Mouse (Mus musculus): ENCODE results near the gene Oxsr1. TPM values are rescaled to one million over a fixed set of nuclear protein-coding genes. Genes with fewer than 3 reads are reported as not detected.
A peak's percentile ranks its signal among the peaks of the same experiment; 100 is the strongest.

Gene Oxsr1
- polyA plus RNA-seq, 1 experiment, result 13.5 TPM

GRCm38 (mm10) chr9:119346376-119346775 lies 24.1 kb upstream of the Oxsr1 start:
- Histone ChIP-seq H3K27me3 (ENCODE audit: control insufficient read depth, insufficient read depth, insufficient read length) (no peaks in the 10 kb centered on the region), H3K36me3 (ENCODE audit: control insufficient read depth, insufficient read depth) (peaks cover 4% of the 10 kb centered on the region), H3ac (ENCODE audit: control insufficient read depth, insufficient read length) (no peak overlapping the region), H3K79me2 (ENCODE audit: control insufficient read depth, insufficient read depth) (no peaks in the 10 kb centered on the region), H3K4me2 (ENCODE audit: low read depth) (no peak overlapping the region), H3K4me3 (no peak overlapping the region)
- TF ChIP-seq MAX (IDR thresholded peaks at IDR 0.05; ENCODE audit: low read depth) (no peak), MYOG (IDR thresholded peaks at IDR 0.05; ENCODE audit: control insufficient read depth in 1 of 3, insufficient read depth in 1 of 3, insufficient read length in 2 of 3, low read depth in 2 of 3) (no peak), USF1 (IDR thresholded peaks at IDR 0.05; ENCODE audit: low read depth) (no peak), SRF (IDR thresholded peaks at IDR 0.05; ENCODE audit: control insufficient read depth, insufficient read length, low read depth) (no peak), POLR2AphosphoS2 (IDR thresholded peaks at IDR 0.05; ENCODE audit: insufficient read length, low read depth) (no peak), MYOD1 (IDR thresholded peaks at IDR 0.05; ENCODE audit: control insufficient read depth in 1 of 3, insufficient read length in 2 of 3, low read depth in 2 of 3) (no peak), E2F4 (IDR thresholded peaks at IDR 0.05; ENCODE audit: insufficient read depth) (no peak), CEBPB (IDR thresholded peaks at IDR 0.05; ENCODE audit: insufficient read depth, poor library complexity, severe bottlenecking) (no peak), POLR2A (IDR thresholded peaks at IDR 0.05; ENCODE audit: insufficient read length, low read depth) (no peak), REST (IDR thresholded peaks at IDR 0.05; ENCODE audit: insufficient read depth, insufficient read length) (no peak), TCF12 (IDR thresholded peaks at IDR 0.05; ENCODE audit: insufficient read depth, poor library complexity, severe bottlenecking) (no peak), TCF3 (IDR thresholded peaks at IDR 0.05; ENCODE audit: insufficient read length, low read depth) (no peak)

GRCm38 (mm10) chr9:119342728-119343127 lies 20.5 kb upstream of the Oxsr1 start:
- Histone ChIP-seq H3K36me3 (ENCODE audit: control insufficient read depth, insufficient read depth) (peaks cover 4% of the 10 kb centered on the region), H3K4me2 (ENCODE audit: low read depth) (no peak overlapping the region), H3K4me3 (peak overlapping the region; percentile 39), H3K27me3 (ENCODE audit: control insufficient read depth, insufficient read depth, insufficient read length) (no peaks in the 10 kb centered on the region), H3ac (ENCODE audit: control insufficient read depth, insufficient read length) (no peak overlapping the region), H3K79me2 (ENCODE audit: control insufficient read depth, insufficient read depth) (peaks cover 7% of the 10 kb centered on the region)
- no peak for TF ChIP-seq POLR2A (IDR thresholded peaks at IDR 0.05; ENCODE audit: insufficient read length, low read depth)
- TF ChIP-seq TCF12 (IDR thresholded peaks at IDR 0.05; ENCODE audit: insufficient read depth, poor library complexity, severe bottlenecking), result no peak
- no peak for TF ChIP-seq E2F4 (IDR thresholded peaks at IDR 0.05; ENCODE audit: insufficient read depth)
- TF ChIP-seq USF1 (IDR thresholded peaks at IDR 0.05; ENCODE audit: low read depth), result no peak
- TF ChIP-seq MYOG (IDR thresholded peaks at IDR 0.05; ENCODE audit: control insufficient read depth in 1 of 3, insufficient read depth in 1 of 3, insufficient read length in 2 of 3, low read depth in 2 of 3), result no peak
- no peak for TF ChIP-seq REST (IDR thresholded peaks at IDR 0.05; ENCODE audit: insufficient read depth, insufficient read length)
- no peak for TF ChIP-seq POLR2AphosphoS2 (IDR thresholded peaks at IDR 0.05; ENCODE audit: insufficient read length, low read depth)
- no peak for TF ChIP-seq SRF (IDR thresholded peaks at IDR 0.05; ENCODE audit: control insufficient read depth, insufficient read length, low read depth)
- TF ChIP-seq MYOD1 (IDR thresholded peaks at IDR 0.05; ENCODE audit: control insufficient read depth in 1 of 3, insufficient read length in 2 of 3, low read depth in 2 of 3), result no peak
- no peak for TF ChIP-seq MAX (IDR thresholded peaks at IDR 0.05; ENCODE audit: low read depth)
- no peak for TF ChIP-seq TCF3 (IDR thresholded peaks at IDR 0.05; ENCODE audit: insufficient read length, low read depth)
- no peak for TF ChIP-seq CEBPB (IDR thresholded peaks at IDR 0.05; ENCODE audit: insufficient read depth, poor library complexity, severe bottlenecking)

GRCm38 (mm10) chr9:119340909-119341816 lies 18.9 kb upstream of the Oxsr1 start, which contains the start of gene Myd88:
Myd88 (minus strand) TSS chr9:119341411.
- peak within 1 kb of the TSS; percentile 83 for H3K4me2 ChIP-seq (ENCODE audit: low read depth)
- H3K36me3 ChIP-seq (ENCODE audit: control insufficient read depth, insufficient read depth), result peaks cover 4% of the 10 kb centered on the region
- peak within 1 kb of the TSS; percentile 39 for H3K4me3 ChIP-seq
- H3K79me2 ChIP-seq (ENCODE audit: control insufficient read depth, insufficient read depth), result peaks cover 7% of the 10 kb centered on the region
- TF ChIP-seq POLR2AphosphoS2 (IDR thresholded peaks at IDR 0.05; ENCODE audit: insufficient read length, low read depth) (peak; percentile 67), POLR2A (IDR thresholded peaks at IDR 0.05; ENCODE audit: insufficient read length, low read depth) (peak; percentile 59), REST (IDR thresholded peaks at IDR 0.05; ENCODE audit: insufficient read depth, insufficient read length) (no peak), CEBPB (IDR thresholded peaks at IDR 0.05; ENCODE audit: insufficient read depth, poor library complexity, severe bottlenecking) (peak; percentile 86)
- H3ac ChIP-seq (ENCODE audit: control insufficient read depth, insufficient read length), result peak within 1 kb of the TSS; percentile 52
- H3K27me3 ChIP-seq (ENCODE audit: control insufficient read depth, insufficient read depth, insufficient read length), result no peaks in the 10 kb centered on the region

GRCm38 (mm10) chr9:119340212-119340580 lies 18.0 kb upstream of the Oxsr1 start:
- Histone ChIP-seq H3K36me3 (ENCODE audit: control insufficient read depth, insufficient read depth) (peaks cover 4% of the 10 kb centered on the region), H3K79me2 (ENCODE audit: control insufficient read depth, insufficient read depth) (peaks cover 7% of the 10 kb centered on the region), H3K4me2 (ENCODE audit: low read depth) (peak overlapping the region; percentile 83), H3K4me3 (peak overlapping the region; percentile 39), H3ac (ENCODE audit: control insufficient read depth, insufficient read length) (peak overlapping the region; percentile 52), H3K27me3 (ENCODE audit: control insufficient read depth, insufficient read depth, insufficient read length) (no peaks in the 10 kb centered on the region)
- TF ChIP-seq POLR2A (IDR thresholded peaks at IDR 0.05; ENCODE audit: insufficient read length, low read depth) (no peak), CEBPB (IDR thresholded peaks at IDR 0.05; ENCODE audit: insufficient read depth, poor library complexity, severe bottlenecking) (no peak), MYOD1 (IDR thresholded peaks at IDR 0.05; ENCODE audit: control insufficient read depth in 1 of 3, insufficient read length in 2 of 3, low read depth in 2 of 3) (no peak), MAX (IDR thresholded peaks at IDR 0.05; ENCODE audit: low read depth) (no peak), REST (IDR thresholded peaks at IDR 0.05; ENCODE audit: insufficient read depth, insufficient read length) (no peak), TCF3 (IDR thresholded peaks at IDR 0.05; ENCODE audit: insufficient read length, low read depth) (no peak), E2F4 (IDR thresholded peaks at IDR 0.05; ENCODE audit: insufficient read depth) (no peak), USF1 (IDR thresholded peaks at IDR 0.05; ENCODE audit: low read depth) (no peak), MYOG (IDR thresholded peaks at IDR 0.05; ENCODE audit: control insufficient read depth in 1 of 3, insufficient read depth in 1 of 3, insufficient read length in 2 of 3, low read depth in 2 of 3) (no peak), POLR2AphosphoS2 (IDR thresholded peaks at IDR 0.05; ENCODE audit: insufficient read length, low read depth) (no peak), SRF (IDR thresholded peaks at IDR 0.05; ENCODE audit: control insufficient read depth, insufficient read length, low read depth) (no peak), TCF12 (IDR thresholded peaks at IDR 0.05; ENCODE audit: insufficient read depth, poor library complexity, severe bottlenecking) (no peak)

Data from myocyte (in vitro differentiated cells).